Mouse (Mus musculus) C3H10T1/2 (cell line): ENCODE measurements around the gene Tmem179b. TPM values are rescaled to one million over a fixed set of nuclear protein-coding genes. Genes with fewer than 3 reads are reported as not detected.

Experiments used
- polyA plus RNA-seq, 2 experiments: library from polyadenylated mRNA; unstranded; fragments of >200 nt; fragmentation: generic; extraction: Trizol; gene quantifications; one replicate each; pipeline ENCODE4 v1.2.1; 2012; ENCODE audit warnings: missing spikeins in 2 of 2

Tmem179b gene
- polyA plus RNA-seq, 2 experiments = 43.2 to 61.1 TPM

Other genes starting within 250 kb of the Tmem179b start
- gene Slc22a8, start 183.2 kb downstream of the Tmem179b start, polyA plus RNA-seq = not detected
- not detected for gene Slc22a6, start 156.4 kb downstream of the Tmem179b start, polyA plus RNA-seq
- gene Chrm1, start 110.7 kb downstream of the Tmem179b start, polyA plus RNA-seq = under 1 TPM; 0.01 to 0.09 TPM
- 100 to 1,000 TPM; 109 to 260 TPM for gene Slc3a2, start 51.1 kb downstream of the Tmem179b start, polyA plus RNA-seq
- gene Wdr74, start 38.6 kb downstream of the Tmem179b start, polyA plus RNA-seq = 100 to 1,000 TPM in 1 of 2 experiments, 10 to 100 TPM in 1; 60.8 to 195 TPM
- 1 to 10 TPM; 1.5 to 1.8 TPM for gene 1700092M07Rik, start 33.7 kb downstream of the Tmem179b start, polyA plus RNA-seq
- gene Stx5a, start 33.1 kb downstream of the Tmem179b start, polyA plus RNA-seq = 100 to 1,000 TPM in 1 of 2 experiments, 10 to 100 TPM in 1; 33.2 to 112 TPM
- gene Nxf1, start 17.4 kb downstream of the Tmem179b start, polyA plus RNA-seq = 100 to 1,000 TPM in 1 of 2 experiments, 10 to 100 TPM in 1; 63.1 to 106 TPM
- 100 to 1,000 TPM; 211 to 253 TPM for gene Tmem223, start 3.5 kb downstream of the Tmem179b start, polyA plus RNA-seq
- 10 to 100 TPM; 24.9 to 37.5 TPM for gene Taf6l, start 11.9 kb upstream of the Tmem179b start, polyA plus RNA-seq
- gene Polr2g, start 24.1 kb upstream of the Tmem179b start, polyA plus RNA-seq = 100 to 1,000 TPM; 100 to 147 TPM
- gene Zbtb3, start 28.1 kb upstream of the Tmem179b start, polyA plus RNA-seq = 1 to 10 TPM; 2.6 to 5.2 TPM
- gene Ttc9c, start 44.9 kb upstream of the Tmem179b start, polyA plus RNA-seq = 10 to 100 TPM in 1 of 2 experiments, 1 to 10 TPM in 1; 1.9 to 14.9 TPM
- gene Hnrnpul2, start 45.5 kb upstream of the Tmem179b start, polyA plus RNA-seq = 10 to 100 TPM in 1 of 2 experiments, 1 to 10 TPM in 1; 7.6 to 49.9 TPM
- 1 to 10 TPM in 1 of 2 experiments, under 1 TPM in 1; 0.19 to 1.1 TPM for gene AC129217.1, start 55.3 kb upstream of the Tmem179b start, polyA plus RNA-seq
- 10 to 100 TPM; 11.7 to 29.0 TPM for gene Bscl2, start 63.0 kb upstream of the Tmem179b start, polyA plus RNA-seq
- gene Gng3, start 64.7 kb upstream of the Tmem179b start, polyA plus RNA-seq = under 1 TPM; 0.04 to 0.41 TPM
- gene Lrrn4cl, start 76.3 kb upstream of the Tmem179b start, polyA plus RNA-seq = 1 to 10 TPM in 1 of 2 experiments, under 1 TPM in 1; 0.08 to 7.0 TPM
- gene Ubxn1, start 97.0 kb upstream of the Tmem179b start, polyA plus RNA-seq = 100 to 1,000 TPM; 240 to 270 TPM
- gene Uqcc3, start 106.5 kb upstream of the Tmem179b start, polyA plus RNA-seq = 10 to 100 TPM; 63.8 to 97.9 TPM
- gene Lbhd1, start 109.3 kb upstream of the Tmem179b start, polyA plus RNA-seq = 1 to 10 TPM; 3.4 to 3.7 TPM
- not detected for gene Gm49403, start 109.5 kb upstream of the Tmem179b start, polyA plus RNA-seq
- 100 to 1,000 TPM in 1 of 2 experiments, 10 to 100 TPM in 1; 73.9 to 176 TPM for gene 1810009A15Rik, start 114.4 kb upstream of the Tmem179b start, polyA plus RNA-seq
- under 1 TPM in 1 of 2 experiments, not detected in 1; 0.18 TPM for gene Gm49416, start 114.5 kb upstream of the Tmem179b start, polyA plus RNA-seq
- gene Ints5, start 118.5 kb upstream of the Tmem179b start, polyA plus RNA-seq = 10 to 100 TPM; 30.2 to 43.9 TPM
- 100 to 1,000 TPM in 1 of 2 experiments, 10 to 100 TPM in 1; 43.4 to 137 TPM for gene Ganab, start 123.6 kb upstream of the Tmem179b start, polyA plus RNA-seq
- gene B3gat3, start 145.9 kb upstream of the Tmem179b start, polyA plus RNA-seq = 10 to 100 TPM; 56.0 to 67.8 TPM
- gene Rom1, start 154.9 kb upstream of the Tmem179b start, polyA plus RNA-seq = 10 to 100 TPM in 1 of 2 experiments, 1 to 10 TPM in 1; 5.9 to 12.1 TPM
- gene Eml3, start 155.1 kb upstream of the Tmem179b start, polyA plus RNA-seq = 10 to 100 TPM; 30.0 to 62.2 TPM
- 10 to 100 TPM; 55.6 to 94.0 TPM for gene Mta2, start 167.4 kb upstream of the Tmem179b start, polyA plus RNA-seq
- gene Tut1, start 179.4 kb upstream of the Tmem179b start, polyA plus RNA-seq = 10 to 100 TPM; 16.0 to 17.5 TPM
- gene Eef1g, start 192.6 kb upstream of the Tmem179b start, polyA plus RNA-seq = 1,000 to 10,000 TPM in 1 of 2 experiments, 100 to 1,000 TPM in 1; 710 to 2,782 TPM
- 100 to 1,000 TPM in 1 of 2 experiments, 10 to 100 TPM in 1; 26.0 to 103 TPM for gene Ahnak, start 214.8 kb upstream of the Tmem179b start, polyA plus RNA-seq